Mouse (Mus musculus): ENCODE data around the gene Gatm. TPM values are rescaled to one million over a fixed set of nuclear protein-coding genes. Genes with fewer than 3 reads are reported as not detected.

Gatm gene
- polyA plus RNA-seq, 1 experiment from 2014 or later: 23.8 TPM

DNA sequence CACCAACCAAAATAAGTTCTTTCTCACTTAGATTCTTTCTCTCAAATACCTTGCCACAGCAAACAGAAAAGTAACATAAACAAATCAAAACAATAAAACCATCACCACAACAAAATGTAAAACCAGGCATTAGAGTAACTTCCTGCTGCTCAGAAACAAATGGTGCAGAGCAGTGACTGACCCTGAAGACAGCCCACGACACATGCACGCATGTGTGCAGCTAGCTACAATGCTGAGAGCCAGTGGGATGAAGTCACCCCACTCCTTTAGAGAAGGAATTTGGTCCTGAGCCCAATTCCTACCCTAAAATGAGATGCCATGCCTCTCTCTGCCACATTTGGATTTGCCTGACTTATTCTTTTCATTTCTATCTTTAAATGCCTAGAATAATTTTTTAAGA lies 9.7 kb downstream of the Gatm start:
- Histone ChIP-seq H3K4me3 (no peak overlapping the region), H3K9ac (replicated peaks) (no peak overlapping the region), H3K4me1 (no peaks in the 10 kb centered on the region), H3K9me3 (no peaks in the 10 kb centered on the region), H3K4me2 (replicated peaks) (no peak overlapping the region), H3K36me3 (no peaks in the 10 kb centered on the region), H3K27me3 (no peaks in the 10 kb centered on the region), H3K27ac (replicated peaks) (no peak overlapping the region)
- 92% methylated on average over 2 of the region's 2 CpGs for WGBS
- no peak for ATAC-seq (ENCODE audit: low FRiP score, low read depth)

DNA sequence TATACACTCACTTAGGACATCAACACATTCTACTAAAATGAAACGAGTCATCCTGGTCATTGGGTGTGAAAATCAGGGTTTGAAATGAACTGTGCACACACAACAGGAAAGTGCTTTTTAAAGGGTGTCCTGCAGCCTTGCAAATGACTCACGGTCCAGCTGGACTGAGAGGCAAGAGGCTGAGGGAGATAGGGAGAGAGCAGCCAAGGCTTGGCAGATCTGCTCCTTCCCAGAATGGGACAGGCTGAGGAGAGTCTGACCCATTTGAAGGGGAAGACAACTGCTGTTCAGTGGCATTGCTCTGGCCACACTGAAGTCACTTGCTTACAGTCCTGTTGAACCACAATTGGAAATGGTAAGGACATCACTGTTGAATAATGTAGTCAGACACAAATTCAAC lies 11.4 kb downstream of the Gatm start:
- no peak for ATAC-seq (ENCODE audit: low FRiP score, low read depth)
- 86% methylated on average over 2 of the region's 2 CpGs for WGBS
- Histone ChIP-seq H3K4me3 (no peak overlapping the region), H3K4me1 (no peaks in the 10 kb centered on the region), H3K36me3 (no peaks in the 10 kb centered on the region), H3K9ac (replicated peaks) (no peak overlapping the region), H3K27me3 (no peaks in the 10 kb centered on the region), H3K27ac (replicated peaks) (no peak overlapping the region), H3K9me3 (no peaks in the 10 kb centered on the region), H3K4me2 (replicated peaks) (no peak overlapping the region)

DNA sequence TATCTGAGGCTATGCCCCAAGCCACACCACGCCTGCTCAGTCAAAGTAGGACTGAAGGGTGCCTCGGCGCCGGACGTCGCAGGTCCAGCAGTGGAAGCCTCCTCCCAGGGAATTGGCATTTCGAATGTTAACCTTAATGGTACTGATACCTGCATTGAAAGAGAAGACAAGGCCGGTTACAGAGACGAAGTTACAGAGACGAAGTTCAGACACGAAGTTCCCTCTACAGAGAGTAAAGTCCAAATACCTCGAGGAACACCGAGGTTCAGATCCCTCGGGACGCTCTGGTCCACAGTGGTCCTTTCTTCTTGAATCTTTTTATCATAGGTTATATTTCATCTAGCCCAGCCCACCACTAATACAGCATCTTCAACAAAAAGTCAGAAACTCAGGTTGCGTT lies 15.6 kb downstream of the Gatm start:
- 95% methylated on average over 16 of the region's 16 CpGs for WGBS
- no peaks in the 10 kb centered on the region for H3K9me3 ChIP-seq

DNA sequence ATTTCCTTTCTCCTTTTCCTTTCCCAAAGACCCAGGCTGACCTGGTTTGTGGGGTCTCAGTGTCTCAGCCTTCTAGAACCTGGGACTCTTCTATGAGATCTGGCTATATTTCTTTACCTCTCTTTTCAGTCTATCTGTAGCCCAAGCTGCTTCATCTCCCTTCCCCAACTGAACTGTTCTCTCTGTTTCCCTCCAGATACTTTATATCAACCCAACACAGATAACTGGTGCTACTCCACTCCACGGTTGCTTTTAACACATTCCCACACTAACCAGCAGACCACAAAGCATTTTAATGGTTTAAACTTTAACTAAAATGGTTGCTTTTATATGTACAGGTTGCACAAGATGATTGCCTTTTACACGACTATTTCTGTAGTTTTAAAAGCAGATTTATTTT lies 19.9 kb downstream of the Gatm start:
- H3K4me1 ChIP-seq: no peaks in the 10 kb centered on the region
- H3K4me2 ChIP-seq (replicated peaks): no peak overlapping the region
- 78% methylated on average over 2 of the region's 2 CpGs for WGBS
- H3K36me3 ChIP-seq: no peaks in the 10 kb centered on the region
- H3K9ac ChIP-seq (replicated peaks): no peak overlapping the region
- H3K27ac ChIP-seq (replicated peaks): no peak overlapping the region
- H3K4me3 ChIP-seq: no peak overlapping the region
- H3K9me3 ChIP-seq: no peaks in the 10 kb centered on the region
- ATAC-seq (ENCODE audit: low FRiP score, low read depth): no peak
- H3K27me3 ChIP-seq: no peaks in the 10 kb centered on the region

More for the DNA sequence above, 15.6 kb downstream of the Gatm start:
- H3K4me2 ChIP-seq (replicated peaks): no peak overlapping the region
- no peak for ATAC-seq (ENCODE audit: low FRiP score, low read depth)
- H3K4me1 ChIP-seq: no peaks in the 10 kb centered on the region
- H3K4me3 ChIP-seq: no peak overlapping the region
- H3K9ac ChIP-seq (replicated peaks): no peak overlapping the region
- no peaks in the 10 kb centered on the region for H3K36me3 ChIP-seq
- H3K27me3 ChIP-seq: no peaks in the 10 kb centered on the region
- H3K27ac ChIP-seq (replicated peaks): no peak overlapping the region

DNA sequence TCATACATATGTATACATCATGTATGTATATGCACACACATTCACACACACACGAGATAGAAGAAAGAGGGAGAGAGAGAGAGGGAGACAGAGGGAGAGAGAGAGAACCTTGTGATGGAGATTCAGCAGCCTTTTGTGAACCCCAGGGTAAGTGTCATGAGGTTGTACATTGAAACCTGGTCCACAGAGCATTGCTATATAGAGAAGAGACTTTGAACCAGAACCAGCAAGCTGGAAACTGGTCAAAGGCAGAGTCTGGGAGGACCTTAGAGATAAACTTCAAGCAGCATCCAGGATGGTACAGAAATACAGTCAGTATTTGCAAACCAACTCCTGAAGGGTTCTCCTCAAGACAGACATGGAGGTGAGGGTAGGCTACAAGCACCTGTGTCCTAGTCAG lies 20.8 kb downstream of the Gatm start:
- Histone ChIP-seq H3K9me3 (no peaks in the 10 kb centered on the region), H3K4me1 (no peaks in the 10 kb centered on the region), H3K27ac (replicated peaks) (no peak overlapping the region), H3K9ac (replicated peaks) (no peak overlapping the region), H3K4me3 (no peak overlapping the region), H3K4me2 (replicated peaks) (no peak overlapping the region), H3K36me3 (no peaks in the 10 kb centered on the region), H3K27me3 (no peaks in the 10 kb centered on the region)
- WGBS: 88% methylated on average over 1 of the region's 1 CpGs
- ATAC-seq (ENCODE audit: low FRiP score, low read depth): no peak

DNA sequence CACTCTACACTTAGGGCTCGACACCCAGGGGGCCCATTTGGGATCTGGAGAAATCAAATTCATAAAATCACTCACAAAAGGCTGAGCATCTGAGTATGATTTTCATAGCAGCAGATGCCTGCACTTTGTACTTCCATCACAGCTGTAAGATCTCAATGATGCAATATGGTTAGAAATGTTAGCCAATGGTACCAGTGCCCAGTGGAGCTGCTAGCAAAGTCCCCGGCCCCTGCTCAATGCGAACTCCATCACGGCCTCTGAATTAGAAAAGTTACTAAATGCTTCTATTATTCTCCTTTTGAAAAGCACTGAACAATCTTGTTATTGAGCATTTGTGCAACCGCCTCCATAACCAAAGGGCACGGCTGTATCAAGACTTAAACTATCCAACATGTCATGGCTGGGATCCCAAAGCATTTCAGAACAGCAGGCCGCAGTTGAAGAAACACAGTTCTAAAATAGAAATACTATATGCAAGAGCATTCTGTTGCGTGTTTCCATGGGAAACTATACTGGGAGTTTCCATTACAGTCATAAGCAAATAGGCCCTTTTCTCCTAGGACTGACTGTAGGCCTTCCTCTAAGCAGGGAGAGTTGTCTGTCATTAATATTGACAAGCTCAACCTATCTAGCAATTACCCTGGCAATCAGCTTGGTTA lies 23.1 kb downstream of the Gatm start:
- Histone ChIP-seq H3K4me3 (no peak overlapping the region), H3K36me3 (no peaks in the 10 kb centered on the region), H3K27me3 (no peaks in the 10 kb centered on the region), H3K9ac (replicated peaks) (no peak overlapping the region), H3K27ac (replicated peaks) (no peak overlapping the region), H3K9me3 (no peaks in the 10 kb centered on the region), H3K4me1 (no peaks in the 10 kb centered on the region), H3K4me2 (replicated peaks) (no peak overlapping the region)
- ATAC-seq (ENCODE audit: low FRiP score, low read depth): no peak
- 89% methylated on average over 8 of the region's 8 CpGs for WGBS

DNA sequence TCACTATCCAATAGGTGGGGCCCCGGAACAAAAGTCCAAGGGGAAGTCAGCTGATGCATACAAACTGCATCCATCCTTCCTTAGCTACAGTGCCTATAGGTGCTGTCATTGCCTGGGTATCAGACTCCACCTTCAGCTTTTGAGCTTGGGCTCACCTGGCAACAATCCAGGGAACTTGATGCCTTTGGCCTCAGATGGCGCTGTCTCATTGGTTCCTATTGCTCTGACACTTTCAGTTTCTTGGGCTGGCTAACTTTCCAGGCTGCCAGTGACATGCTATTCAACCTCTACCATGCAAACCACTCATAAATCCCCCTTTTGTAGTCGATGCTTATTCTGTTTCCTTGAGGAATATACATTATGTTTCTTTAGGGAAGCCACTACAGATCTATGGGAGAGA lies 24.8 kb downstream of the Gatm start:
- Histone ChIP-seq H3K4me2 (replicated peaks) (no peak overlapping the region), H3K36me3 (no peaks in the 10 kb centered on the region), H3K27ac (replicated peaks) (no peak overlapping the region), H3K9ac (replicated peaks) (no peak overlapping the region), H3K27me3 (no peaks in the 10 kb centered on the region), H3K4me1 (no peaks in the 10 kb centered on the region), H3K4me3 (no peak overlapping the region), H3K9me3 (no peaks in the 10 kb centered on the region)
- ATAC-seq (ENCODE audit: low FRiP score, low read depth): no peak
- WGBS: 74% methylated on average over 3 of the region's 3 CpGs

DNA sequence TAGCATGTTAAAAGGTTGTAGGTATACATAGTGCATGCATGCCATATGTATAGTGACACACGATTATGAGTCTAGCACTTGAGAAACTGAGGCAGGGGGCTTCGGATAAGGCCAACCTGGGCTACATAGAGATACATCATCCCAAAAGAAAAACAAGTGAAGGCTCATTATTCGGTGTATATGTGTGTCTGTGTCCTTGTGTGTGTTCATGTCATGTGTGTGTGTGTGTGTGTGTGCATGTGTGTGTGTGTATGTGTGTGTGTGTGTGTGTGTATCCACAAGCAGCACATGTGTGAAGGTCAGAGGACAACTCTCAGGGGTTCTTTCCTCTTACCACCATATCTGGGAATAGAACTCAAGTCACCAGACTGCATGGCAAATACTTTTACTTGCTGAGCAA lies 28.8 kb downstream of the Gatm start:
- Histone ChIP-seq H3K9ac (replicated peaks) (no peak overlapping the region), H3K4me3 (no peak overlapping the region), H3K27ac (replicated peaks) (no peak overlapping the region), H3K4me1 (no peaks in the 10 kb centered on the region), H3K27me3 (no peaks in the 10 kb centered on the region), H3K4me2 (replicated peaks) (no peak overlapping the region), H3K9me3 (no peaks in the 10 kb centered on the region), H3K36me3 (no peaks in the 10 kb centered on the region)
- ATAC-seq (ENCODE audit: low FRiP score, low read depth): no peak
- WGBS: 87% methylated on average over 3 of the region's 3 CpGs

DNA sequence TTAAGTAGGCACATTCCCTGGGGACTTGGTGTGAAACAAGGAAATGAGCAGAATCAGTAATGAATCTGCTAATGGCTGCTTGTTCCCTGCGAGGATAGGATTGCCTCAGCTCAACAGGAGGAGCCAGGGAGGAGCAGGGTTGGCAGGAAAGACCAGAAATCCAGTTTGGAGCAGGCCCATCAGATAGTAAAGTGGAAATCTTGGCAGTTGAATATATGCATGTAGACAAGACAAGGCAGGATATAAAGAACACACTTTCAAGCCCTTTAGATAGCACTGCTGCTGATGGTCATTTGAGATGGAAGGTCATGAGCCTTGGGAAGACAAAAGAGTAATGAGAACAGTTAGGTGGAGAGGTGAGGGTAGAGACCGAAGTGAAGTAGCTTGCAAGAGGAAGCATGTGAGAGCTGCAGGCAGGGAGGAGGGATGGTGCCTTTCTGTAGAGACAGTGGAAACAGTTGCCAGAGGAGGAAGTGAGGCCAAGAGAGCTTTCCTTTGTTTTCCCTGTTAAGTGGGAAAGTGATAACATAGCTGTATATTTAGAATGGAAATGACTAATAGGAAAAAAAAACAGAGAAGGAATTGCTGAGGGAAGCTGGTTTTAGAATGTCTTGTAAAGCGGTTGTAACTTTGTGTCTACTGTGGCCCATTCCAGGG lies 29.6 kb downstream of the Gatm start:
- Histone ChIP-seq H3K4me1 (no peaks in the 10 kb centered on the region), H3K27ac (replicated peaks) (no peak overlapping the region), H3K4me3 (no peak overlapping the region), H3K9me3 (no peaks in the 10 kb centered on the region), H3K36me3 (no peaks in the 10 kb centered on the region), H3K27me3 (no peaks in the 10 kb centered on the region), H3K9ac (replicated peaks) (no peak overlapping the region), H3K4me2 (replicated peaks) (no peak overlapping the region)
- ATAC-seq (ENCODE audit: low FRiP score, low read depth): no peak
- WGBS: 73% methylated on average over 3 of the region's 3 CpGs

DNA sequence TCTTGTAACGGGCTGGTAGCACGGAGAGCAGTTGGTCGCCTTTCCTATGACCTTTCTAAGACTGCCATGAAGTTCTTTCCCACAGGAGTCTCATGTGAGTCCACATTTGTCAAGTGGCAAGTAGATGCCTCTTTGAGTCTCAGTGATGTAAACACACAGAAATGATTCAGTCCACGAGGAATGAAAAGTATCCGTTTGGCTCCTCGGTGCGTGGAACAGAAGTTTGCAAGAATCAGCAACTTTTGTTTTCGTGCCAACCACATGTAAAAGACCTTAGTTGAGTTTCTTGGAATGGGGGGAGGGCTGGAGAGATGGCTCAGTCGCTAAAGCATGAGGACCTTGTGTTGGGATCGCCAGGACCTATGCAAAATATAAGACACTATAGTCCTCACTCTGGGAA lies 30.7 kb downstream of the Gatm start:
- H3K27me3 ChIP-seq: no peaks in the 10 kb centered on the region
- ATAC-seq (ENCODE audit: low FRiP score, low read depth): no peak
- H3K27ac ChIP-seq (replicated peaks): no peak overlapping the region
- H3K4me1 ChIP-seq: no peaks in the 10 kb centered on the region
- H3K9ac ChIP-seq (replicated peaks): no peak overlapping the region
- no peaks in the 10 kb centered on the region for H3K36me3 ChIP-seq
- 82% methylated on average over 10 of the region's 10 CpGs for WGBS
- H3K4me2 ChIP-seq (replicated peaks): no peak overlapping the region
- H3K9me3 ChIP-seq: no peaks in the 10 kb centered on the region
- H3K4me3 ChIP-seq: no peak overlapping the region

DNA sequence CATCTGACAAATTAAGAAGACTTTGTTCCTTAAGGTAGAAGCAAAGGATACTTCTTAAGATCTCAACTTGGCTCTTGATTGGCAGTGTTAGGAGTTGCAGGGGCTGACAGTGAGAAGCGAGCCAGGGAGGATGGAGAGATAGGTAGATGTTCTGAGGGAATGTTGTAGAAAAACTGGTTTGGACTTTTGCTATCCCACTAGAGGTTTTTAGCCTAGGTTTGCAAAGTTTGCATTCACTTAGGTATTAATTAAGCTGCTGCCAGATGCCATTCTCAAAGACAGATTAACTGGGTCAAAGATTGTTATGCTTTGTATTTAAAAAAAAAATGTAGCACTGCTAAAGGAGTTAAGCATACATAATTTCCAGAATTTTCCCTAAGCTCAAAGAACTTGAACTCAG lies 33.8 kb downstream of the Gatm start:
- H3K27ac ChIP-seq (replicated peaks): no peak overlapping the region
- ATAC-seq (ENCODE audit: low FRiP score, low read depth): no peak
- WGBS: 63% methylated on average over 1 of the region's 1 CpGs

DNA sequence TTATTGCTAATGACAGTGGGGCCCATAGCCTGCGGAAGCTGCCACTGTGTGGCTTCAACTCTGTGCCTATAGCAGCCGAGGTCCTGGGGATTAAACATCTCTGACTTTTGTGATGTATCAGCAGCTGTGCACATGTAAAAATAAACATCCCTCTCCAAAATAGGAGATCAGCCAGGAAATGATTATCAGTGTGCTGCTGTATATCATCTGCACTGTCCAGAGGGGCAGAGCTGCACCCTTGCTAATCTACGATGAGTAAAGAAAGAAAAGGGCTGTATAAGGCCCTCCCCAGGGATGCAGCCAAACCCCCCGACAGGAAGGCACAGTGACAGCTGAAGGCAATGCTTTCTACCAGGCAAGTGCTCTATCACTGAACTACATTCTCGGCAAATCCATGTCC lies 34.8 kb downstream of the Gatm start:
- Histone ChIP-seq H3K4me1 (no peaks in the 10 kb centered on the region), H3K9me3 (no peaks in the 10 kb centered on the region), H3K27me3 (no peaks in the 10 kb centered on the region), H3K36me3 (no peaks in the 10 kb centered on the region), H3K27ac (replicated peaks) (no peak overlapping the region), H3K9ac (replicated peaks) (no peak overlapping the region), H3K4me2 (replicated peaks) (no peak overlapping the region), H3K4me3 (no peak overlapping the region)
- ATAC-seq (ENCODE audit: low FRiP score, low read depth): no peak
- 52% methylated on average over 5 of the region's 5 CpGs for WGBS

More for the DNA sequence above, 33.8 kb downstream of the Gatm start:
- H3K4me3 ChIP-seq: no peak overlapping the region
- no peak overlapping the region for H3K9ac ChIP-seq (replicated peaks)
- no peaks in the 10 kb centered on the region for H3K27me3 ChIP-seq
- no peaks in the 10 kb centered on the region for H3K4me1 ChIP-seq
- H3K9me3 ChIP-seq: no peaks in the 10 kb centered on the region
- no peak overlapping the region for H3K4me2 ChIP-seq (replicated peaks)
- no peaks in the 10 kb centered on the region for H3K36me3 ChIP-seq

DNA sequence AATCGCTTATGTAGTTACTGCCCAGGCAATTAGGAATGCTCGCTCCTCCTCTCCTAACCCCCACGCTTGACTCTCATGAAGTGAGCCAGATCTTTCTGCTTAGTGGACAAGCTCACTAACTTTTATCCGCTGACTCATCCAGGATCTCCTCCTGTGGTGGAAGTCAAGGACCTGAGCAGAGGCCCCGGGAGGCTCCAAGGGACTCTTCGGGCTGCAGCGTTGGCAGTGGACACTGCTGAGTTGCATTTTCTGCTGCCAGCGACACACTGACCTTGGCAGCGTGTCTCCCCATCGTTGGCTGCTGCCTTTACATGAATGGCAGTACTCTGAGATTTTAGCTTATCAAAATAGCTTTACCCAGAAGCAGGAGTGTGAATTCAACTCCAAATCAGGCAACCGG lies 35.6 kb downstream of the Gatm start:
- H3K27ac ChIP-seq (replicated peaks): no peak overlapping the region
- H3K9me3 ChIP-seq: no peaks in the 10 kb centered on the region

More for the DNA sequence above, 35.6 kb downstream of the Gatm start:
- 84% methylated on average over 11 of the region's 11 CpGs for WGBS
- H3K4me2 ChIP-seq (replicated peaks): no peak overlapping the region
- no peak overlapping the region for H3K9ac ChIP-seq (replicated peaks)
- H3K27me3 ChIP-seq: no peaks in the 10 kb centered on the region
- H3K36me3 ChIP-seq: no peaks in the 10 kb centered on the region
- no peaks in the 10 kb centered on the region for H3K4me1 ChIP-seq
- ATAC-seq (ENCODE audit: low FRiP score, low read depth): no peak
- no peak overlapping the region for H3K4me3 ChIP-seq
